Mouse (Mus musculus) heart, postnatal 0 days (tissue): Measurements from ENCODE around the gene Cybrd1.

Experiments
- CTCF ChIP-seq: IDR thresholded peaks from 2 replicates; pipeline ENCODE4 v1.5.1; 2016; ENCODE audit warnings: antibody characterized with exemption, control low read depth, low read depth
- EP300 ChIP-seq: IDR thresholded peaks from 2 replicates; pipeline ENCODE4 v1.6.1; 2016; ENCODE audit warnings: antibody characterized with exemption, low read depth

DNA sequence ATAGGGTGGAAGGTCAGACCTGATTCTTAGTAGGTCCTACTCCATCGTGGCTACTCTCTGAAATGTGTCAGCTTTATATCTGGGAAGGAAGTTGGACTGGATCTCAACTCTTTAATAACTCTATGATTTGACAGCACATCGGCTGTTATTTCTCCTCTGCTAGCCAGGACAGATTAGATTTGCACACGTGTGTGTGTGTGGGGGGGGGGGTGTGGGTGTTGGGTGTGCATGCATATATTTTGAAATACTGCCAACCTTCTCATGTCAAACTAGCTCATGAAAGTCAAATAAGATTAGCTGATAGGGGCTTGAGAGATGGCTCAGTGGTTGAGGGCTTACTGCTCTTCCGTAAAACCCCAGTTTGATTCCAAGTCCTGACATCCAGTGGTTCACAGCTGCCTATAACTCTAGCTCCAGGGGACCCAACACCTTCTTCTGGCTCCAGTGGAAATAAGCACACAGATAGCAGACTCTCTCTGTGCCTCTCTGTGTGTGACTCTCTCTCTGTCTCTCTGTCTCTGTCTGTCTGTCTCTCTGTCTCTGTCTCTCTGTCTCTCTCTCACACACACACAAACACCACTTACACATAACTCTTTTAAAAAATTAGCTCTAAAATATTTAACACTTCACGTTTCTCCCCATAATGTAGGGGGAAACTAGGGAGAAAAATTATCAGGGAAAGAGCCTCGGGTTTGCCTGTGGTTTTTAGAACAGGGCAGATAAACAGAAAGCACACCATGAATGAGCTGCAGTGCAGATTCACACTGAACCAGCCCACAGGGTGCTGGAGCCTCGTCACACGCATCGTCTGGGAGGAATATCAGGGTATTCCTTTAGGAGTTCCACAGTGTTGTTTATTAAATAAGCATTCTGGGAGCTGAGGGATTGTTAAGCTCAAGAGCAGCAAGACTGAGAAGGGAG is 58.9 kb downstream of the Cybrd1 start:
- TF ChIP-seq EP300 (no peak), CTCF (no peak)
